Mouse (Mus musculus): ENCODE measurements at regions not wholly inside any gene's neighbourhood (a gene's known extent, or its start where the extent isn't known, plus 50 kb on each side); places are given as distances from the start of the nearest gene placed in this dataset.

GRCm38 (mm10) chr17:49304461-49304860 lies 123.7 kb upstream of the Mocs1 start:
- TF ChIP-seq POLR2A (IDR thresholded peaks at IDR 0.05; ENCODE audit: low read depth, low read length) (no peak), CTCF (IDR thresholded peaks at IDR 0.05; ENCODE audit: borderline replicate concordance, insufficient read depth, low read length) (no peak)

Data from embryonic fibroblast, embryonic 13.5 days (primary cell).